Mouse (Mus musculus) forebrain, embryonic 13.5 days (tissue): ENCODE results near the gene Rhou. TPM values are rescaled to one million over a fixed set of nuclear protein-coding genes. Genes with fewer than 3 reads are reported as not detected.
"Not testable (repeated sequence)": the region's sequence is repeated elsewhere in the genome, so short reads cannot be mapped to it uniquely, and the experiment has no call there.

Experiments used
- ATAC-seq: fragments of 200-750 bp; cut with Nextera tagmentation; 2 replicates; pipeline ENCODE4 v1.8.0; 2017
- H3K27ac ChIP-seq: fragments of 300-500 bp; sonication (generic); 2 replicates; pipeline ENCODE4 v1.5.1; 2015; ENCODE audit warnings: inconsistent platforms, mild to moderate bottlenecking, moderate library complexity
- H3K27me3 ChIP-seq: fragments of 300-500 bp; sonication (generic); 2 replicates; pipeline ENCODE4 v1.6.1; 2015; ENCODE audit warnings: mild to moderate bottlenecking, inconsistent platforms
- H3K36me3 ChIP-seq: fragments of 300-500 bp; sonication (generic); 2 replicates; pipeline ENCODE4 v1.6.1; 2015; ENCODE audit warnings: mild to moderate bottlenecking, inconsistent platforms; ENCODE audit not compliant: poor library complexity, severe bottlenecking
- H3K4me1 ChIP-seq: fragments of 300-500 bp; sonication (generic); 2 replicates; pipeline ENCODE4 v1.6.1; 2015; ENCODE audit warnings: inconsistent platforms
- H3K4me2 ChIP-seq: fragments of 300-500 bp; sonication (generic); 2 replicates; pipeline ENCODE4 v1.6.1; 2015; ENCODE audit warnings: inconsistent platforms, mild to moderate bottlenecking, moderate library complexity
- H3K4me3 ChIP-seq: fragments of 300-500 bp; sonication (generic); 2 replicates; pipeline ENCODE4 v1.5.1; 2015; ENCODE audit warnings: mild to moderate bottlenecking, inconsistent platforms
- H3K9ac ChIP-seq: fragments of 300-500 bp; sonication (generic); 2 replicates; pipeline ENCODE4 v1.6.1; 2015; ENCODE audit warnings: mild to moderate bottlenecking, inconsistent platforms
- H3K9me3 ChIP-seq: fragments of 300-500 bp; sonication (generic); replicated peaks from 2 replicates; pipeline ENCODE4 v1.6.1; 2016; ENCODE audit warnings: inconsistent platforms
- WGBS: fragments of 180-500 bp; shearing (Covaris S2); methylation state at CpG from one replicate; pipeline ENCODE4 v1.1.7; 2015; 5-methylcytosine and 5-hydroxymethylcytosine counted together
- polyA plus RNA-seq: library from polyadenylated mRNA; unstranded; fragments of >200 nt; fragmentation: Nextera tagmentation; extraction: Ambion mirVana; gene quantifications from 2 replicates; pipeline ENCODE4 v1.2.1, GENCODE M21; 2015

The Rhou gene
- polyA plus RNA-seq, 1 experiment from 2014 or later: 8.9 TPM

DNA sequence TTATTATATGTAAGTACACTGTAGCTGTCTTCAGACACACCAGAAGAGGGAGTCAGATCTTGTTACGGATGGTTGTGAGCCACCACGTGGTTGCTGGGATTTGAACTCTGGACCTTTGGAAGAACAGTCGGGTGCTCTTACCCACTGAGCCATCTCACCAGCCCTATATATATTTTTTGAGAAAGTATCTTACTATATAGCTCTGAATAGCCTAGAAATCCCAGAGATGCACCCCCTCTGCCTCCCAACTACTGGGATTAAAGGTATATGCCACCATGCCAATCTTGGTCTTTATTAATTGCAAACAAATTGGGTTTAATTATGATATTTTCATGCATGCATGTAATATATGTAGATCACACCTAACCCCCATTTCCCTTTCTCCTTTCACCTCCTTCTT, 22.0 kb upstream of the Rhou start:
- 76% methylated on average over 3 of the region's 3 CpGs for WGBS
- not testable (repeated sequence) for ATAC-seq

DNA sequence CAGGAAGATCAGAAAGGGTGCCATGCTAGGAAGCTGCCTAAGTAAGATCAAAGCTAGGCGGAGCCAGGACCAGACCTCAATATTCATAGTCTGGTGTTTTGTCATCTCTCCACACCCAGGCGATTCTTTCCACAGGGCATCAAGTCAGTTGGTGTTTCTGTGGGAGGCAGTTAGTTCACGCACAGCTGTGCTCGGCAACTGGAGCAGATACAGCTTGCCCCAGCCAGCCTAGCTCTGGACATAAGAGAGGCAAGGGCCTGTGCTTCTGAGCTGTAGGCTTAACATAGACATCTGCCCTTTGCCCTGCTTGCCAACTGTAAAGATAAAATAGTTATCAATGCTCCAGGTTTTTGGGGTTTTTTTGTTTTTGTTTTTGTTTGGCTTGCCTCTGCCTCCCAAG, 21.5 kb upstream of the Rhou start:
- H3K36me3 ChIP-seq: no peaks in the 10 kb centered on the region
- H3K4me1 ChIP-seq: peaks cover 9% of the 10 kb centered on the region; the same call in 1 of the 2 replicates
- no peak overlapping the region for H3K4me3 ChIP-seq
- no peak for ATAC-seq
- no peak overlapping the region for H3K27ac ChIP-seq
- no peak overlapping the region for H3K4me2 ChIP-seq
- no peaks in the 10 kb centered on the region for H3K9me3 ChIP-seq
- 87% methylated on average over 4 of the region's 4 CpGs for WGBS
- peaks cover 29% of the 10 kb centered on the region for H3K27me3 ChIP-seq
- no peak overlapping the region for H3K9ac ChIP-seq

More for the DNA sequence above, 22.0 kb upstream of the Rhou start:
- not testable (repeated sequence) for H3K27ac ChIP-seq, H3K36me3 ChIP-seq, H3K4me3 ChIP-seq, H3K9me3 ChIP-seq, H3K4me1 ChIP-seq, H3K9ac ChIP-seq, H3K4me2 ChIP-seq
- peaks cover 34% of the 10 kb centered on the region for H3K27me3 ChIP-seq

DNA sequence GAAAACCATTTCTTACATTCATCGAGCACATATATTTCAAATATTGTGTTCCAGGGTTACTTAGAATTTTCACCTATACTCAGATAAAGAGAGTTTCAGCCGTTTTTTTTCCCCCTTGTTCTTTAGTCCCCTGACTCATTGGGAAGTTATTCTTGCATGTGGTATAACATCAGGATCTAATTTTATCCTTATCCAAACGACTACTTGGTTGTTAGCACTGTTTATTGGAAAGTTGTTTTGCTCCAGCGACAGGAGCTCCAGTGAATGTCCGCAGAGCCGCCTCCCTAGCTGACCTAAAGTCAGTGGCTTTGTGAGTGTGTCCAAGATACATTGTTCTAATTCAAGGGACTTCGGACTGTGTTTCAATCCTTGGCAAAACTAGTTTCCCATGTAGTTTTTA, 19.9 kb upstream of the Rhou start:
- ATAC-seq: no peak

DNA sequence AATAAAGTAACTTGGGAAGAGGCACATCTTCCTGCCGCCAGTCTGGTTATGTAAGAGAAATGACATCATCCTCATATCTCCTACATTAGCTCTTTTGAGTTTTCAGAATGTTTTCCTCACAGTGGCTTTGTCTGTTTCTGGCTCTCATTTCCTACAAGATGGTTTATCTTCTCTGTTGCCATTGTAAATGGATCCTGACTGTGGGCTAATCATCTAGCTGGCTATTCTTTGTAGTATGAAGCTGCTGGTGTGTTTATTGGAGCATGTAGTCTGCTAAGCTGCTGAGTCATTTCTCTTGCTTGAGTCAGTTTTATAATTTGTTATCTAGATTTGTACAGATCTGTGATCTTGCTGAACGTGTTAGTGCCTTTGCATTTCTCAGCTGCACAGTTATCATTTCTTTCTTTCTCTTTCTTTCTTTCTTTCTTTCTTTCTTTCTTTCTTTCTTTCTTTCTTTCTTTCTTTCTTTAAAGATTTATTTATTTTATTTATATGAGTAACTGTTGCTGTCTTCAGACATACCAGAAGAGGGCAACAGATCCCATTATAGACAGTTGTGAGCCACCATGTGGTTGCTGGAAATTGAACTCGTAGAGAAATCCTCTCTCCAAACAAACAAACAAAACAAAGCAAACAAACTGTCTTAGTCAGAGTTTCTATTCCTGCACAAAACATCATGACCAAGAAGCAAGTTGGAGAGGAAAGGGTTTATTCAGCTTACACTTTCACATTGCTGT, 19.2 kb upstream of the Rhou start:
- Histone ChIP-seq H3K9me3 (no peaks in the 10 kb centered on the region), H3K4me2 (no peak overlapping the region), H3K9ac (no peak overlapping the region), H3K27me3 (peaks cover 12% of the 10 kb centered on the region), H3K4me3 (no peak overlapping the region), H3K27ac (no peak overlapping the region), H3K36me3 (no peaks in the 10 kb centered on the region), H3K4me1 (no peaks in the 10 kb centered on the region)
- WGBS: 52% methylated on average over 3 of the region's 3 CpGs
- no peak for ATAC-seq

More for the DNA sequence above, 19.9 kb upstream of the Rhou start:
- H3K36me3 ChIP-seq: no peaks in the 10 kb centered on the region
- H3K4me3 ChIP-seq: no peak overlapping the region
- H3K9me3 ChIP-seq: no peaks in the 10 kb centered on the region
- 77% methylated on average over 7 of the region's 7 CpGs for WGBS
- no peak overlapping the region for H3K4me2 ChIP-seq
- H3K9ac ChIP-seq: no peak overlapping the region
- no peak overlapping the region for H3K27ac ChIP-seq
- H3K27me3 ChIP-seq: peaks cover 19% of the 10 kb centered on the region
- peaks cover 4% of the 10 kb centered on the region; the same call in 1 of the 2 replicates for H3K4me1 ChIP-seq

DNA sequence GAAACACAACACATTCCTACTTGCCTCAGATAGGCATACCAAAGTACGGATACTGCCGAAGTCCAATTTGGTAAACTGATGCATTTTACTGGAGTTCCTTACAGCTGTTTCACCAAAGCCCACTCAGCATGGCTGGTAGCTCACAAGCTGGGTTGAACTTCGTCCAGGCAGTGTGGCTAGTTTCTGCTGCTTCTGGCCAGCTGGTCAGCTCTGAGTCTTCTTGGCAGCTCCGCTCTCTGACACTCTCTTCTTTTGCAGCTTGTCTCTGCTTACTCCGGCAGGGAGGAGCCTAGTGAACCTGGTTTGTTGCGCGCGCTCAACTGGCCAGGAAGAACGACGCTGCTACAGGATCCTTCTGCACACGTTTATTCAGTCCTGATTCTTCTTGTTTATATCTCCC, 18.1 kb upstream of the Rhou start:
- H3K4me3 ChIP-seq: no peak overlapping the region
- 88% methylated on average over 11 of the region's 11 CpGs for WGBS
- ATAC-seq: no peak
- H3K4me1 ChIP-seq: no peaks in the 10 kb centered on the region
- H3K4me2 ChIP-seq: no peak overlapping the region
- H3K27ac ChIP-seq: no peak overlapping the region
- peaks cover 8% of the 10 kb centered on the region for H3K27me3 ChIP-seq
- H3K36me3 ChIP-seq: no peaks in the 10 kb centered on the region
- H3K9me3 ChIP-seq: no peaks in the 10 kb centered on the region
- no peak overlapping the region for H3K9ac ChIP-seq

DNA sequence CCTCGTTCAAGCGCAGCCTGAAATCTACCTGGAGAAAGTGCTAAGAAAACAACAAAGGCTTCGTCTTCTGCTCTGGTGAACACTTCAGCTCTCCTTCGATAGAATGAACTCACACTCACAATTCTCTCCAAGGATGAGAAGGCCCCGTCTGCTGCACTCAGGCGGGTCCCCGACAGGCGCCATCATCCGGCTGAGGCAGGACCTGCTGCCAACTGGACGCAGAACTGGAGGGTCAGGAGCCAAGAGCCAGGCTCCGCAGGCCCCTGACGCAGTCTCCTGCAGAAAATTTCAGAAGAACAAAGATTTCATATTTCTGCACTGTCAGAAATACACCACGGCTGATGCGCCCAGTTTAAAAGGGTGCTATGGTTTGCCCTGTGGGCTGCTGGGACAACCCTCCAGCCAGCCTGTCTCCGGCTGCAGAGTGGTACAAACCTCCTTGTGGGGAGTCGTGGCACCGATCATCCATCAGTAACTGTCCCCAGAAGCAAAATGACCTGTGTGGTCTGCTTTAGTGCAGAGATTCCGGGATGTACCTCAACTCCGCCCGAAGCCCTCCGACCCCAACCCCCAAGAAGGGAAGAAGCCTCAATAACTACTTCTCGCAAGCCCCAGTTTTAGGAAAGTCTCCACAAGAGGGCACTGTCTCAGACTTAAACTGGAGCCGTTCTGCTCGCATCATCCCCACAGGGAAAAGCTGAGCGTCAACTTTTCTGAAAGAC, 10.2 kb upstream of the Rhou start:
- Histone ChIP-seq H3K9ac (peak overlapping the region; percentile 43), H3K9me3 (no peaks in the 10 kb centered on the region), H3K4me2 (peak overlapping the region; percentile 58), H3K4me1 (no peaks in the 10 kb centered on the region), H3K36me3 (no peaks in the 10 kb centered on the region), H3K27me3 (peaks cover 21% of the 10 kb centered on the region), H3K4me3 (peak overlapping the region; percentile 33), H3K27ac (no peak overlapping the region)
- WGBS: 12% methylated on average over 25 of the region's 25 CpGs
- peak; percentile 43; the same call in 1 of the 2 replicates for ATAC-seq

DNA sequence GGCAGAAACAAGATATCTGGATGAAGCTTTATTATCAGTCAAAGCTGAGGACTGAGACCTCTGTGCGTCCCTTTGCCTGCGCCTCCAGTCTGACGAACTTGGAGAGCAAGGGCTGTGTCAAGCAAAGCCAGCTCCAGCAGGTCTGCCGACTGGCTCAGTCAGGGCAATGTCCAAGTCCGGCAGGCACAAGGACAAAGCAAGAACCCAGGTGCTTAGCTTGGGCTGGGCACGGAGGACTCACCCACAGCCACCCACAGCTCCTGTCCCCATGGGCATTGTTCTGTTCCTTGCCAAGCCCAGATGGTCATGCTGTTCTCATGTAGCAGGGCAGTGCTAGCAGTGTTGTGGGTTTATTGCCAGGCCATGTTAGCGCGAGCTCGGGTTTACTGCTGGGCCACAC, 8.5 kb upstream of the Rhou start:
- 74% methylated on average over 9 of the region's 9 CpGs for WGBS
- H3K4me1 ChIP-seq: no peaks in the 10 kb centered on the region
- H3K4me2 ChIP-seq: no peak overlapping the region
- no peaks in the 10 kb centered on the region for H3K9me3 ChIP-seq
- peaks cover 21% of the 10 kb centered on the region for H3K27me3 ChIP-seq
- no peak overlapping the region for H3K9ac ChIP-seq
- H3K4me3 ChIP-seq: no peak overlapping the region
- H3K36me3 ChIP-seq: no peaks in the 10 kb centered on the region
- no peak overlapping the region for H3K27ac ChIP-seq
- ATAC-seq: no peak

DNA sequence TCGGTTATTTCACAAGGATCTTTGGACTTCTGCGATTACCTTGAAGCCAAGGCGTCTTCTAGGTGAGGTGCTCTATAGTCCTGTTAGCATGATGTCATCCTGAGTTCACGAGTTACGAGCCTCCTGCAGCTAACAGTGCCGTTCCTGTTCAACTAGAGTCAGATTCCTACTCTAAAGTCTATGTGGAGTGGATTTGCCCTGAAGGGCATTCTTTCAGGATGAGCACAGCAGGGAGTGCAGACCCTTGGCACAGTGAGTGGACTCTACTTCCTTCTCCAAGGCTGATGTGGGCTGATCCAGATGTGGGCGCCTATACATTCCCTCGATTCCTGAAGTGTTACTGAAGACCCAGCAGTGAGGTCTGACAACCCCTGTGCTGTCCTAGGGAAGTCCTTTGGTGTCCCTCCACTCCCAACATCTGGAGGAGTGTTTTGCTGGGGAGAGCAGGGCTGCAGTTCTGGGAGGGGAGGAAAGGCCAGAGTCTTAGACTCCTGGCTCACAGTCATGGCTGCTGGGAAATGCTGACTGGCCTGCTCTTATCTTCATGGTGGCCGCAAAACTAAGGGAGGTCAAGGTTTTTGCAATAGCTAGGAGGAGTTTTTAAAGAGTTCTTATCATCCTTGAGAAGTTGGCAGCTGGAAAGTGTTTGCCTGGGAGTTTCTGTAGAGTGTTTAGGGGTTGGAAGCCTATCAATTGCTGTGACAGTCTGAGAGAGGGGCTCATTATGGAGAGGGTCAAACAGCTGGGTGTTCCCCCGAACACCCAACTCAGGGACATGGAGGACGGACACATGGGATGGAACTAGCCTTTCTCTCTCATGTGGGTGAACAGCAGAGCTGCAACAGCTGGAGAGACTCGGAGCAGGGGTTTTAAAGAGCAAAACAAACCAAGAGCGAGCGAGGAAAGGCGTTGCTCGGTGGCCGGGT, 5.2 kb upstream of the Rhou start:
- no peak overlapping the region for H3K4me3 ChIP-seq
- no peak overlapping the region for H3K9ac ChIP-seq
- no peak overlapping the region for H3K4me2 ChIP-seq
- no peaks in the 10 kb centered on the region for H3K9me3 ChIP-seq
- H3K27me3 ChIP-seq: peaks cover 13% of the 10 kb centered on the region
- no peak overlapping the region for H3K27ac ChIP-seq
- WGBS: 78% methylated on average over 17 of the region's 17 CpGs
- no peaks in the 10 kb centered on the region for H3K36me3 ChIP-seq
- peaks cover 6% of the 10 kb centered on the region; the same call in 1 of the 2 replicates for H3K4me1 ChIP-seq
- ATAC-seq: no peak

DNA sequence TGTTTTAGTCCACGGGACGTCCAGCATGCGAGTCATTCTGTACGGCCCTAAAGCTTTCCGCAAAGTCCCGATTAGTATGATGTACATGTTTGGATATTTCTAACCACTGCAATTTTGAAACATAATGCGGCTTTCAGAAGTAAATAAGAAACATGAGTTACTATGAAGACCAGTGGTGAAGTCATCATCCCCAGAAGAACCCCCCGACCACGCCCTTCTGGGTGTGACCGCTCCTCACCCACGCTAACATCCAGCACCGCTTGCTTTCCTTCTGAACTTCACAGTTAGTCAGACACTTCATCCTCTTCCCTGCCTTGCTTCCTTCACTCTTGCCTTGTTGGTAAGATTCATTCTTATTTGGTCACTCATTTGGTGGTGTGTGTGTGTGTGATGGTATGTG, 4.2 kb upstream of the Rhou start:
- Histone ChIP-seq H3K27ac (no peak overlapping the region), H3K9ac (no peak overlapping the region), H3K9me3 (no peaks in the 10 kb centered on the region), H3K27me3 (peaks cover 10% of the 10 kb centered on the region), H3K4me3 (no peak overlapping the region), H3K36me3 (no peaks in the 10 kb centered on the region), H3K4me2 (no peak overlapping the region), H3K4me1 (peaks cover 6% of the 10 kb centered on the region; the same call in 1 of the 2 replicates)
- 89% methylated on average over 12 of the region's 12 CpGs for WGBS
- no peak for ATAC-seq

DNA sequence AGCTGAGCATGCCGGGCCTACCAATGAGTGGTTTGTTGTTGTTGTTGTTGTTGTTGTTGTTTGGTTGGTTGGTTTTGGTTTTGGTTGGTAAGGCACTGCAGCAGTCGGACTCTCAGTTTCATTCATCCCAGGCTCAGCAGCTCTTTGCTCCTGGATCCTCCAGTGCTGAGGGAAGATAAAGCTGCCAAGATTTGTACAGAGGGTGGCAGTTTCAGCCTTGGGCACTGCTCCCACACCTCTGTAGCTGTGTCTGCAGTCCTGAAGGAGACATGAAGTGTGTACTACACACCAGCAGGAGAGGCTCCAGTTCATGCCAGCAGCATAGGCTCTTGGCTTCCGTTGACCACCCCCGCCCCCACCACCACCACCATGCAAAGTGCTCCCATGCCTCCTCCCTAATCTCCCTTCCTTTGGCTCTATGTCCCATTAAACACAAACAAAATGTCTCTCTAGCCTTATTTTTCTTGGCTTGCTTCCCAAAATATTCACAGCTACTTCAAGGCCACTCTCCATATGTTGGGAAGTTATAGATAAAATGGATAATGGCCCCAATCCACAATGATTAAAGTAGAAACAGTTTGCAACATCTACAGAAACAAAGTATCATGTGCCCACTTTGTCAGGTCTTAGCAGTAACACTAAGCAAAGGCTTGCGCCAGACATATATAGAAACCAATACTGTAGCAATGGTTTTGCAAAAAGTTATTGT, 2.2 kb upstream of the Rhou start:
- ATAC-seq: no peak
- Histone ChIP-seq H3K9me3 (no peaks in the 10 kb centered on the region), H3K9ac (no peak overlapping the region), H3K4me2 (no peak overlapping the region), H3K4me3 (no peak overlapping the region), H3K4me1 (peaks cover 21% of the 10 kb centered on the region), H3K36me3 (peaks cover 7% of the 10 kb centered on the region), H3K27me3 (0 out of 2 replicates have a peak, but pooled peaks cover 1% of the 10 kb centered on the region), H3K27ac (no peak overlapping the region)
- 88% methylated on average over 5 of the region's 5 CpGs for WGBS

DNA sequence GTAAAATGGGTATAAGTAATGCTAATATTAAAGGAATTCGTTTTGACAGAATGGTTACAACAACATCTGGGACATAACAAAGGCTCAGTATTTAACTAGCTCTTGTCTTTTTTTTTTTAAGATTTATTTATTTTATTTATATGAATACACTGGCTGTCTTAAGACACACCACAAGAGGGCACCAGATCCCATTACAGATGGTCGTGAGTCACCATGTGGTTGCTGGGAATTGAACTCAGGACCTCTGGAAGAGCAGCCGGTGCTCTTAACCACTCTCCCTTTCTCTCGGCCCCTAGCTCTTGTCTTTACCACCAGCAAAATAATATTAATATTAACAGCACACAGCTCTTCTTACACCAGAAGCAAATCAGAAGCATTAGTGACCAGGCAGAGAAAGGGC, 1.1 kb upstream of the Rhou start:
- 64% methylated on average over 4 of the region's 4 CpGs for WGBS

More for the DNA sequence above, 1.1 kb upstream of the Rhou start:
- Histone ChIP-seq H3K9ac (no peak overlapping the region), H3K36me3 (peaks cover 17% of the 10 kb centered on the region), H3K4me1 (peaks cover 21% of the 10 kb centered on the region), H3K27me3 (no peaks in the 10 kb centered on the region), H3K4me3 (peak overlapping the region; percentile 74; the same call in 1 of the 2 replicates), H3K9me3 (no peaks in the 10 kb centered on the region), H3K4me2 (no peak overlapping the region), H3K27ac (no peak overlapping the region; the same call in 1 of the 2 replicates)
- no peak for ATAC-seq
